Mouse (Mus musculus) gastrocnemius, postnatal 10 days (tissue): ENCODE results near the gene Jak1. TPM values are rescaled to one million over a fixed set of nuclear protein-coding genes. Genes with fewer than 3 reads are reported as not detected.

Experiments
- DNase-seq: peaks from one replicate; pipeline ENCODE4 v3.0.0; 2021; ENCODE audit warnings: mixed read lengths
- total RNA-seq, 2 experiments: library from RNA; stranded (reverse); gene quantifications; 2 replicates each; pipeline ENCODE4 v1.2.3; 2021

The Jak1 gene
- total RNA-seq, 2 experiments from 2014 or later: 110 to 129 TPM

GRCm38 (mm10) chr4:101146047-101146745 is 118.9 kb downstream of the Jak1 start:
- peak; percentile 64 for DNase-seq

GRCm38 (mm10) chr4:101144790-101145189 is 120.3 kb downstream of the Jak1 start:
- DNase-seq: no peak

GRCm38 (mm10) chr4:101144361-101144760 is 120.7 kb downstream of the Jak1 start:
- DNase-seq: no peak

GRCm38 (mm10) chr4:101143901-101144300 is 121.2 kb downstream of the Jak1 start:
- no peak for DNase-seq

GRCm38 (mm10) chr4:101141768-101142167 is 123.3 kb downstream of the Jak1 start:
- DNase-seq: no peak

- no peak for DNase-seq
Measured at GRCm38 (mm10) chr4:101137975-101138374, 127.1 kb downstream of the Jak1 start.

- DNase-seq: no peak
Measured at GRCm38 (mm10) chr4:101135909-101136308, 129.2 kb downstream of the Jak1 start.

- no peak for DNase-seq
Measured at GRCm38 (mm10) chr4:101135013-101135412, 130.1 kb downstream of the Jak1 start.

GRCm38 (mm10) chr4:101121002-101121401 is 144.1 kb downstream of the Jak1 start:
- no peak for DNase-seq

GRCm38 (mm10) chr4:101107122-101107521 is 158.0 kb downstream of the Jak1 start:
- no peak for DNase-seq

Other genes starting within 250 kb of the Jak1 start
- gene Gm10577, start 244.6 kb downstream of the Jak1 start, total RNA-seq: not detected
- 1 to 10 TPM; 5.9 TPM for gene Raver2, start 196.3 kb downstream of the Jak1 start, total RNA-seq
- 1 to 10 TPM; 7.4 to 8.8 TPM for gene Ak4, start 154.0 kb upstream of the Jak1 start, total RNA-seq
- gene Dnajc6, start 231.4 kb upstream of the Jak1 start, total RNA-seq: under 1 TPM; 0.73 to 0.90 TPM